In the genomic region with DNA sequence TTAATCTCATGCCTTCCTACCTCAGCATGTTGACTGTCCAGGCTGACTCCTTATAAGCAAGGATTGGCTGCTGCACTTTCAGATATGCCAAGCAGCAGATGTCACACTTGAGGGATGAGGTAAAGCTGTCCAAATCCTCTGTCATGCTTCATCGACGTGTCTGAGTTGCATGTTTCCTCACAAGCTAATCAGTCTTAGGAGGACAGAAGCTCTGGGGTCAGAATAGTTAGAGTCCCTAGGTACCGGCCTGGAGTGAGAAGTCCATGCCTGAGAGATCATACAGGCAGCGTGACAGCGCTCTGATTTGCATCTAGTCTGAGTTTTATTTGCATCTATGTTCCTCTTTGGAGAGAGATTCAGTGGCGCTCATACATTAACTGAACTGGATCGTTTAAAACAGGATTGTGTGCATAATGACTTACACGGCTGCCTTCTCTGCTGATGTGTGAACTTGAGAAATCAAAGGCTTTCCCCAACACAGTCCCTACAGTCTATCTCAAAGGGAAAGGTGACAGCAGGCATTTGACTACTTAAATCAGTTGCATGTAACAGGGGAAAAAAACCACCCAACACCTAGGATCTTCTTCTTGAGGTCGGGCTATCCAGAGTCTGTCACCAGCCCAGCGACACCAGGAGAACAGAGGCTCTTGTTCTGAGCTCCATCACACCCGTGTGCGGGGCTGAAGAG, we compare ENCODE assay signal across 26 mouse cellular contexts. TPM values are rescaled to one million over a fixed set of nuclear protein-coding genes. Genes with fewer than 3 reads are reported as not detected.
A peak's percentile ranks its signal among the peaks of the same experiment; 100 is the strongest.
DNase-seq lines count a peak whose midpoint lies in the region; ATAC-seq lines count a peak whose summit lies in the region.
"Had no signal": no experiment of that assay in that cellular context is flagged by ENCODE, and none has a peak within 500 bp of the region (broad histone marks: within the 10 kb centered on the region; RNA-seq: fewer than 3 reads in every experiment).

No protein-coding gene starts in this region.

- H3K4me3 ChIP-seq in forebrain, embryonic 15.5 days = no peak overlapping the region
- H3K4me3 ChIP-seq in forebrain, embryonic 11.5 days (ENCODE audit: low read depth, low read length) = no peak overlapping the region
- H3K4me3 ChIP-seq in kidney, embryonic 14.5 days (ENCODE audit: low read length) = no peak overlapping the region
- H3K4me3 ChIP-seq: embryonic facial prominence, embryonic 15.5 days; heart, embryonic 10.5 days; limb, embryonic 15.5 days; liver, embryonic 15.5 days; neural tube, embryonic 12.5 days had no signal

- peak overlapping the region; percentile 45 for H3K27ac ChIP-seq in forebrain, embryonic 15.5 days (replicated peaks)
- H3K27ac ChIP-seq in forebrain, embryonic 11.5 days (ENCODE audit: low read depth, low read length) = no peak overlapping the region
- no peak overlapping the region for H3K27ac ChIP-seq in kidney, embryonic 14.5 days (ENCODE audit: low read depth, low read length)
- H3K27ac ChIP-seq: embryonic facial prominence, embryonic 15.5 days; heart, embryonic 10.5 days; limb, embryonic 15.5 days; liver, embryonic 15.5 days; macrophage; neural tube, embryonic 12.5 days had no signal

- no peak for ATAC-seq in forebrain, embryonic 15.5 days (replicated peaks)
- no peak for ATAC-seq in forebrain, embryonic 11.5 days (replicated peaks; ENCODE audit: low FRiP score)
- ATAC-seq in kidney, embryonic 14.5 days (ENCODE audit: low FRiP score, low TSS enrichment) = peak; percentile 43; the same call in 1 of the 2 replicates
- ATAC-seq: activated CD4-positive, CD25-positive, alpha-beta regulatory T cell, adult 4 months; CD4-positive, CD25-positive, alpha-beta regulatory T cell, adult 4 months; inflammation-experienced regulatory T-cells, adult 6 months had no signal

- H3K4me2 ChIP-seq in forebrain, embryonic 15.5 days (replicated peaks) = no peak overlapping the region
- H3K4me2 ChIP-seq in forebrain, embryonic 11.5 days (ENCODE audit: low read depth, low read length, severe bottlenecking) = no peak overlapping the region
- no peak overlapping the region for H3K4me2 ChIP-seq in kidney, embryonic 14.5 days (replicated peaks; ENCODE audit: low read depth, low read length)
- H3K4me2 ChIP-seq: embryonic facial prominence, embryonic 15.5 days; limb, embryonic 15.5 days; liver, embryonic 15.5 days; neural tube, embryonic 12.5 days had no signal

- peaks cover 4% of the 10 kb centered on the region for H3K4me1 ChIP-seq in forebrain, embryonic 15.5 days
- no peaks in the 10 kb centered on the region for H3K4me1 ChIP-seq in forebrain, embryonic 11.5 days (replicated peaks; ENCODE audit: control insufficient read depth, insufficient read depth, low read length)
- 0 out of 2 replicates have a peak, but pooled peaks cover 4% of the 10 kb centered on the region for H3K4me1 ChIP-seq in kidney, embryonic 14.5 days (ENCODE audit: control insufficient read depth, insufficient read depth, low read length)
- H3K4me1 ChIP-seq: embryonic facial prominence, embryonic 15.5 days; limb, embryonic 15.5 days; neural tube, embryonic 12.5 days had no signal

- no peak overlapping the region for H3K9ac ChIP-seq in forebrain, embryonic 15.5 days (replicated peaks)
- H3K9ac ChIP-seq in forebrain, embryonic 11.5 days (ENCODE audit: low read length) = no peak overlapping the region
- no peak overlapping the region for H3K9ac ChIP-seq in kidney, embryonic 14.5 days (ENCODE audit: low read depth, low read length)
- H3K9ac ChIP-seq: embryonic facial prominence, embryonic 15.5 days; limb, embryonic 15.5 days; liver, embryonic 15.5 days; neural tube, embryonic 12.5 days had no signal

- 0 out of 2 replicates have a peak, but pooled peaks cover 10% of the 10 kb centered on the region for H3K36me3 ChIP-seq in forebrain, embryonic 15.5 days
- no peaks in the 10 kb centered on the region for H3K36me3 ChIP-seq in forebrain, embryonic 11.5 days (ENCODE audit: control insufficient read depth, insufficient read depth, low read length)
- no peaks in the 10 kb centered on the region for H3K36me3 ChIP-seq in kidney, embryonic 14.5 days (ENCODE audit: control insufficient read depth, insufficient read depth, low read length)
- H3K36me3 ChIP-seq: liver, embryonic 15.5 days had no signal

- 71% methylated on average over 12 of the region's 12 CpGs for WGBS in forebrain, embryonic 15.5 days
- WGBS in forebrain, embryonic 11.5 days = 85% methylated on average over 12 of the region's 12 CpGs
- 53% methylated on average over 12 of the region's 12 CpGs for WGBS in kidney, embryonic 14.5 days

- H3K9me3 ChIP-seq in forebrain, embryonic 15.5 days = no peaks in the 10 kb centered on the region
- no peaks in the 10 kb centered on the region for H3K9me3 ChIP-seq in forebrain, embryonic 11.5 days (ENCODE audit: control insufficient read depth, low read length)
- H3K9me3 ChIP-seq in kidney, embryonic 14.5 days (ENCODE audit: control insufficient read depth, low read length) = no peaks in the 10 kb centered on the region
- H3K9me3 ChIP-seq: embryonic facial prominence, embryonic 15.5 days; G1E; heart, embryonic 10.5 days; limb, embryonic 15.5 days; liver, embryonic 15.5 days; neural tube, embryonic 12.5 days had no signal

- no peak for DNase-seq in forebrain, embryonic 11.5 days (ENCODE audit: low spot score)
- no peak for DNase-seq in kidney, postnatal 25 days
- peak; percentile 31 for DNase-seq in retina, postnatal 1 day
- DNase-seq in retina, embryonic 14.5 days (ENCODE audit: low spot score) = no peak
- no peak for DNase-seq in gastrocnemius, adult 18-20 months (ENCODE audit: low spot score)
- no peak for DNase-seq in thymus, postnatal 0 days (ENCODE audit: low spot score)
- DNase-seq: adrenal gland, postnatal 14 days; cerebellum, adult 11-12 months; cerebellum, postnatal 25 days; gastrocnemius, postnatal 25 days; heart, postnatal 10 days; kidney, postnatal 10 days; right cerebral cortex, postnatal 14 days; thymus, postnatal 4 days had no signal

- no peaks in the 10 kb centered on the region for H3K27me3 ChIP-seq in forebrain, embryonic 15.5 days
- no peaks in the 10 kb centered on the region for H3K27me3 ChIP-seq in forebrain, embryonic 11.5 days (ENCODE audit: control insufficient read depth, insufficient read depth, low read length)
- no peaks in the 10 kb centered on the region for H3K27me3 ChIP-seq in kidney, embryonic 14.5 days (ENCODE audit: control insufficient read depth, insufficient read depth, low read length)
- H3K27me3 ChIP-seq: embryonic facial prominence, embryonic 15.5 days; limb, embryonic 15.5 days; liver, embryonic 15.5 days; neural tube, embryonic 12.5 days had no signal

RNA-seq across cellular contexts. Expression of a gene that starts 56.0 kb away (rescaled TPM):
- 141 and 143 TPM in 2 replicates for polyA plus RNA-seq in forebrain, embryonic 15.5 days (2015; fragmentation: Nextera tagmentation; extraction: Ambion mirVana)
- 45.4 and 47.2 TPM in 2 replicates for polyA plus RNA-seq in forebrain, embryonic 11.5 days (2014; fragmentation: Nextera tagmentation; extraction: Ambion mirVana)
- 16.2 and 38.2 TPM in 2 replicates for polyA plus RNA-seq in kidney, embryonic 14.5 days (2014; fragmentation: Nextera tagmentation; extraction: Ambion mirVana)
- 10 to 100 TPM; 54.0 to 57.9 TPM for total RNA-seq in gastrocnemius, adult 18-20 months (2021)
- 14.2 and 15.8 TPM in 2 replicates for polyA plus RNA-seq in thymus, postnatal 0 days (2015; fragmentation: Nextera tagmentation; extraction: Ambion mirVana)
